Mouse (Mus musculus): Measurements from ENCODE around the gene Gpr108. TPM values are rescaled to one million over a fixed set of nuclear protein-coding genes. Genes with fewer than 3 reads are reported as not detected.

Gene Gpr108
- total RNA-seq, 2 experiments from 2014 or later: 20.5 to 22.6 TPM

- intact Hi-C loops (cut with DNase I): loop anchor here (5.0 to 10.0 kb wide), 3 partner anchors 57 to 511 kb away; partner anchors contain the start of genes Alkbh7, Clpp and Dus3l
- DNase-seq: peak; percentile 90 to 91
These were observed 27.1 kb upstream of the Gpr108 start for GRCm38 (mm10) chr17:57275111-57275996.

- intact Hi-C loops (cut with DNase I): loop anchor here (5.0 to 10.0 kb wide), 3 partner anchors 58 to 510 kb away; partner anchors contain the start of genes Alkbh7, Clpp and Dus3l
- no peak for DNase-seq
These were observed 26.4 kb upstream of the Gpr108 start for GRCm38 (mm10) chr17:57274686-57275085.

- no peak for DNase-seq
- intact Hi-C loops (cut with DNase I): loop anchor here (10.0 kb wide), 2 partner anchors 279 to 509 kb away; partner anchors contain the start of genes Alkbh7, Clpp and Dus3l
These were observed 25.6 kb upstream of the Gpr108 start for GRCm38 (mm10) chr17:57273846-57274245.

- intact Hi-C loops (cut with DNase I): loop anchor here (10.0 kb wide), 2 partner anchors 276 to 506 kb away; partner anchors contain the start of genes Alkbh7, Clpp and Dus3l
- DNase-seq: no peak
These were observed 23.1 kb upstream of the Gpr108 start for GRCm38 (mm10) chr17:57271301-57271700.

GRCm38 (mm10) chr17:57267556-57268126, 19.4 kb upstream of the Gpr108 start:
- peak; percentile 48 to 71 for DNase-seq
- intact Hi-C loops (cut with DNase I): no loop called here

GRCm38 (mm10) chr17:57264972-57265945, 17.0 kb upstream of the Gpr108 start:
- intact Hi-C loops (cut with DNase I): no loop called here
- DNase-seq: peak; percentile 69 to 81

GRCm38 (mm10) chr17:57264164-57264563, 15.9 kb upstream of the Gpr108 start:
- DNase-seq: no peak
- intact Hi-C loops (cut with DNase I): no loop called here

GRCm38 (mm10) chr17:57262901-57263550, 14.8 kb upstream of the Gpr108 start:
- no peak for DNase-seq
- intact Hi-C loops (cut with DNase I): no loop called here

- no peak for DNase-seq
- intact Hi-C loops (cut with DNase I): no loop called here
These were observed 13.6 kb upstream of the Gpr108 start for GRCm38 (mm10) chr17:57261796-57262195.

- DNase-seq: peak in 1 of 2 experiments; percentile 14
- intact Hi-C loops (cut with DNase I): no loop called here
These were observed 13.0 kb upstream of the Gpr108 start for GRCm38 (mm10) chr17:57261286-57261685.

- DNase-seq: peak in 1 of 2 experiments; percentile 11
- intact Hi-C loops (cut with DNase I): no loop called here
These were observed 12.1 kb upstream of the Gpr108 start for GRCm38 (mm10) chr17:57260351-57260750.

GRCm38 (mm10) chr17:57259742-57260141, 11.5 kb upstream of the Gpr108 start:
- DNase-seq: peak; percentile 56 to 58
- intact Hi-C loops (cut with DNase I): no loop called here

- intact Hi-C loops (cut with DNase I): no loop called here
- DNase-seq: peak in 1 of 2 experiments; percentile 1
These were observed 9.9 kb upstream of the Gpr108 start for GRCm38 (mm10) chr17:57258191-57258590.

GRCm38 (mm10) chr17:57256921-57257485, 8.8 kb upstream of the Gpr108 start:
- intact Hi-C loops (cut with DNase I): no loop called here

GRCm38 (mm10) chr17:57255354-57255753, 7.1 kb upstream of the Gpr108 start:
- DNase-seq: peak; percentile 52 to 59
- intact Hi-C loops (cut with DNase I): no loop called here

More at GRCm38 (mm10) chr17:57256921-57257485, 8.8 kb upstream of the Gpr108 start:
- DNase-seq: peak in 1 of 2 experiments; percentile 1

- DNase-seq: peak in 1 of 2 experiments; percentile 1
- intact Hi-C loops (cut with DNase I): no loop called here
These were observed 5.1 kb upstream of the Gpr108 start for GRCm38 (mm10) chr17:57253306-57253705.

GRCm38 (mm10) chr17:57251431-57251830, 3.2 kb upstream of the Gpr108 start:
- intact Hi-C loops (cut with DNase I): no loop called here
- no peak for DNase-seq

- intact Hi-C loops (cut with DNase I): no loop called here
- peak; percentile 68 to 73 for DNase-seq
These were observed 2.4 kb upstream of the Gpr108 start for GRCm38 (mm10) chr17:57250461-57251160.
